Mouse (Mus musculus) hindbrain, postnatal 0 days (tissue): ENCODE data around the gene Mrgpre. TPM values are rescaled to one million over a fixed set of nuclear protein-coding genes. Genes with fewer than 3 reads are reported as not detected.
A peak's percentile ranks its signal among the peaks of the same experiment; 100 is the strongest.

Experiments used
- ATAC-seq: fragments of 200-750 bp; cut with Nextera tagmentation; 2 replicates; pipeline ENCODE4 v1.8.0; 2017; ENCODE audit warnings: mild to moderate bottlenecking, moderate TSS enrichment, moderate library complexity
- DNase-seq: peaks from one replicate; pipeline ENCODE4 v3.0.0-alpha.2; 2015; ENCODE audit warnings: low spot score
- H3K27ac ChIP-seq: fragments of 300-500 bp; sonication (generic); 2 replicates; pipeline ENCODE4 v1.5.1; 2014; ENCODE audit warnings: mild to moderate bottlenecking
- H3K27me3 ChIP-seq: fragments of 300-500 bp; sonication (generic); 2 replicates; pipeline ENCODE4 v1.6.1; 2014; ENCODE audit warnings: low read length, mixed read lengths; ENCODE audit not compliant: insufficient read depth
- H3K36me3 ChIP-seq: fragments of 300-500 bp; sonication (generic); 2 replicates; pipeline ENCODE4 v1.6.1; 2014; ENCODE audit warnings: low read length, mixed read lengths; ENCODE audit not compliant: insufficient read depth
- H3K4me1 ChIP-seq: fragments of 300-500 bp; sonication (generic); 2 replicates; pipeline ENCODE4 v1.6.1; 2014; ENCODE audit warnings: antibody characterized with exemption, low read length, mixed read lengths; ENCODE audit not compliant: insufficient read depth
- H3K4me2 ChIP-seq: fragments of 300-500 bp; sonication (generic); 2 replicates; pipeline ENCODE4 v1.6.1; 2014; ENCODE audit warnings: low read depth, mild to moderate bottlenecking, low read length, moderate library complexity, mixed read lengths
- H3K4me3 ChIP-seq: fragments of 300-500 bp; sonication (generic); 2 replicates; pipeline ENCODE4 v1.5.1; 2014; ENCODE audit warnings: low read length
- H3K9ac ChIP-seq: fragments of 300-500 bp; sonication (generic); replicated peaks from 2 replicates; pipeline ENCODE4 v1.6.1; 2014; ENCODE audit warnings: mild to moderate bottlenecking, low read length, moderate library complexity, mixed read lengths
- H3K9me3 ChIP-seq: fragments of 300-500 bp; sonication (generic); 2 replicates; pipeline ENCODE4 v1.6.1; 2016; ENCODE audit warnings: low read length, mixed read lengths
- CTCF ChIP-seq: IDR thresholded peaks from 2 replicates; pipeline ENCODE4 v1.5.1; 2016; ENCODE audit warnings: antibody characterized with exemption, control low read depth, low read depth
- WGBS: fragments of 180-500 bp; shearing (Covaris S2); extraction: QIAGEN DNeasy Blood & Tissue Kit; methylation state at CpG from one replicate; pipeline ENCODE4 v1.1.7; 2014; 5-methylcytosine and 5-hydroxymethylcytosine counted together
- polyA plus RNA-seq: library from polyadenylated mRNA; unstranded; fragments of >200 nt; fragmentation: Nextera tagmentation; extraction: Ambion mirVana; gene quantifications from 2 replicates; pipeline ENCODE4 v1.2.1, GENCODE M21; 2015
- total RNA-seq: library from RNA; depleted of rRNA; stranded (reverse); fragments of >200 nt; gene quantifications from 2 replicates; pipeline ENCODE4 v1.2.3, GENCODE M21; 2014; rRNA removed

Mrgpre gene
- total RNA-seq, result 8.5 and 10.9 TPM in 2 replicates
- polyA plus RNA-seq, result 4.8 and 6.8 TPM in 2 replicates

GRCm38 (mm10) chr7:143783996-143784829 lies at the start of gene Mrgpre:
TSS of gene Mrgpre (minus strand) at chr7:143784500.
- Histone ChIP-seq H3K9ac (peak within 1 kb of the TSS; percentile 57), H3K9me3 (no peaks in the 10 kb centered on the region), H3K27me3 (no peaks in the 10 kb centered on the region), H3K27ac (peak within 1 kb of the TSS; percentile 81), H3K36me3 (no peaks in the 10 kb centered on the region), H3K4me3 (peak within 1 kb of the TSS; percentile 46), H3K4me1 (peaks cover 23% of the 10 kb centered on the region), H3K4me2 (peak within 1 kb of the TSS; percentile 70)
- ATAC-seq (peak; percentile 94), DNase-seq (peak; percentile 87)
- TF ChIP-seq CTCF, result no peak
- WGBS, result 2% methylated on average over 21 of the region's 21 CpGs

DNA sequence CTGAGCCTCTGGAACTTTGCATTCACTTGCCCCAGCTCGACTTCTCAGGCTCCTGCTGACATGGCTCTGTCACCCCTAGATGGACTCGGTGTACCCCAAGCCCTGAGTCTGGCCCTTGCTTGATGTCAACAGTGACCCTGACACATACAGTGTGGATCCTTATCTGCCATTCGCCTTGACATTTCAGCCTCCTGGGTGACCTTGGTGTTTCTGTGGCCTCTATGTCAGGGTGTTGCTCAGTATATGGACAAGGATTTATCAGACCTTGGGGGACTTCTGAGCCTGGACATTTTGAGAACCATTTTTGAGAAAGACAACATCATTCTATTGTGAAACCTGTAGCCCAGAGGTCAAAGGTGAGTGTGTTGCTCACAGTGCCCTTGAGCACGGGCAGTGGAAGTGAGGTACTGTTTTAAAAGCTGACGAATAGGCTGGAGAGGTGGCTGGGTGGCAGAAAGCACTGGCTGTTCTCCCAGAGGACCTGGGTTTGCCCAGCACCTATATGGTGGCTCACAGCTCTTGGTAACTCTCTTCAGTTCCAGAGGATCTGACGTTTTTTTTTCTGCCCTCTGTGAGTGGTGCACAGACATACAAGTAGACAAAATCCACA lies 49.4 kb upstream of the Mrgpre start:
- Histone ChIP-seq H3K27ac (no peak overlapping the region), H3K27me3 (no peaks in the 10 kb centered on the region), H3K9ac (no peak overlapping the region), H3K9me3 (no peaks in the 10 kb centered on the region), H3K36me3 (peaks cover 19% of the 10 kb centered on the region), H3K4me1 (peaks cover 23% of the 10 kb centered on the region), H3K4me2 (no peak overlapping the region), H3K4me3 (no peak overlapping the region)
- no peak for DNase-seq
- no peak for ATAC-seq
- no peak for TF ChIP-seq CTCF
- WGBS, result 84% methylated on average over 6 of the region's 6 CpGs

DNA sequence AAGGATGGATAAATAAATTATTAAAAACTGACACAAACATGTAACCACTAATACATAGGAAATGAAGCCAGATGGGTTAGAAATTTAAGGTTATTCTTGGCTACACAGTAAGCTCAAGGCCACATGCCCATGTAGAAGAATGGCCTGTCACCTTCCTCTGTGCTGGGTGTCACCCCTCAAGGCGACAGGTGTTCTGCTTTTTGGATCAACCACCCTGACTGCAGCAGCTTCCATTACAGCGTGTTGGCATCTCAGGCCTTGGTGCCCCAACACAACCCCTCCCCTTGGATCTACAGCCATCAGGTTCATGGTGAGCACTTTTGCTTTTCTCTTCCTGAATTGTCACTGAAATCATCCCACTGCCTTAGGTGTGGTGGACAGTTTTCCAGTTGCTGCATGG lies 48.3 kb upstream of the Mrgpre start:
- DNase-seq (no peak), ATAC-seq (no peak)
- Histone ChIP-seq H3K9ac (no peak overlapping the region), H3K27ac (no peak overlapping the region), H3K9me3 (no peaks in the 10 kb centered on the region), H3K4me3 (no peak overlapping the region), H3K4me2 (peak overlapping the region; percentile 91; the same call in 1 of the 2 replicates), H3K27me3 (no peaks in the 10 kb centered on the region), H3K4me1 (peaks cover 23% of the 10 kb centered on the region), H3K36me3 (peaks cover 9% of the 10 kb centered on the region; the same call in 1 of the 2 replicates)
- TF ChIP-seq CTCF, result no peak
- 95% methylated on average over 2 of the region's 2 CpGs for WGBS

DNA sequence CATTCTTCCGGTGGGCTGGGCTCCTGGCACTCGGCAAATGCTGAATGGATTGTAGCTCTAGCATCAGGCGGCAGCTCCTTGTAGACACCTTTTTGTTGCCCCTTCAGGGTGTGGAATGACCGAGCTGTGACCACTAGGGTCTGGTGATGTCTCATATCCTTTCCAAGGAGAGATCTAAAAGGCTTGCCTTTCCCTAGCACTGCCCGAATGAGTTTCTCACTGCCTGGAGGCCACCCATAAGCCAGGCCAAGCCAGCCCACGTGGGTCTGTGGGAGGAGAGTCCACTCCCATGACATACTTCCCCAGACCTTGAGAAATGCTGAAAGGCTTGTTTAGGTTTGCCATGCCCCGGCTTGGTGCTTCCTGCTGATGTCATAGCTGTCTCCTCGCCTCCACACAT lies 47.9 kb upstream of the Mrgpre start:
- Histone ChIP-seq H3K9ac (no peak overlapping the region), H3K4me2 (peak overlapping the region; percentile 91), H3K27me3 (no peaks in the 10 kb centered on the region), H3K9me3 (no peaks in the 10 kb centered on the region), H3K4me1 (peaks cover 23% of the 10 kb centered on the region), H3K4me3 (no peak overlapping the region), H3K36me3 (peaks cover 4% of the 10 kb centered on the region; the same call in 1 of the 2 replicates), H3K27ac (no peak overlapping the region)
- WGBS, result 78% methylated on average over 8 of the region's 8 CpGs
- ATAC-seq, result no peak
- DNase-seq, result no peak
- TF ChIP-seq CTCF, result no peak

- Histone ChIP-seq H3K4me2 (peak overlapping the region; percentile 91), H3K36me3 (no peaks in the 10 kb centered on the region), H3K9ac (peak overlapping the region; percentile 67), H3K9me3 (no peaks in the 10 kb centered on the region), H3K4me1 (peaks cover 23% of the 10 kb centered on the region), H3K4me3 (peak overlapping the region; percentile 59), H3K27me3 (no peaks in the 10 kb centered on the region), H3K27ac (peak overlapping the region; percentile 80)
- ATAC-seq (peak; percentile 28), DNase-seq (no peak)
- 10% methylated on average over 6 of the region's 6 CpGs for WGBS
- TF ChIP-seq CTCF, result no peak
Observed at GRCm38 (mm10) chr7:143830399-143830798, 46.1 kb upstream of the Mrgpre start.

GRCm38 (mm10) chr7:143829504-143830331 lies 45.4 kb upstream of the Mrgpre start:
- peak overlapping the region; percentile 91 for H3K4me2 ChIP-seq
- no peaks in the 10 kb centered on the region for H3K36me3 ChIP-seq
- H3K9me3 ChIP-seq, result no peaks in the 10 kb centered on the region
- H3K27me3 ChIP-seq, result no peaks in the 10 kb centered on the region
- H3K4me3 ChIP-seq, result peak overlapping the region; percentile 59
- peaks cover 19% of the 10 kb centered on the region for H3K4me1 ChIP-seq
- under 1% methylated on average over 37 of the region's 37 CpGs for WGBS
- peak overlapping the region; percentile 67 for H3K9ac ChIP-seq
- peak; percentile 99 for DNase-seq
- peak overlapping the region; percentile 91 for H3K27ac ChIP-seq
- ATAC-seq, result peak; percentile 97
- peak; percentile 95 for TF ChIP-seq CTCF
